Mouse (Mus musculus) CD4-positive, CD25-positive, alpha-beta regulatory T cell, adult 4 months (primary cell): ENCODE data around the gene Trmt11. TPM values are rescaled to one million over a fixed set of nuclear protein-coding genes. Genes with fewer than 3 reads are reported as not detected.
"Not testable (repeated sequence)": the region's sequence is repeated elsewhere in the genome, so short reads cannot be mapped to it uniquely, and the experiment has no call there.

ENCODE experiments used
- ATAC-seq: one replicate; pipeline ENCODE4 v1.8.0; 2017
- polyA plus RNA-seq, 2 experiments: library from polyadenylated mRNA; unstranded; fragments of 100-300 nt; shearing (Covaris generic); gene quantifications; one replicate each; pipeline ENCODE4 v1.2.1; 2017

Gene Trmt11
- polyA plus RNA-seq, 2 experiments from 2014 or later = 34.6 to 47.4 TPM

- ATAC-seq = no peak
Observed at GRCm38 (mm10) chr10:30555686-30556578, 44.6 kb downstream of the Trmt11 start.

- ATAC-seq = no peak
Observed at GRCm38 (mm10) chr10:30552377-30552776, 48.2 kb downstream of the Trmt11 start.

- no peak for ATAC-seq
Observed at GRCm38 (mm10) chr10:30549974-30550373, 50.6 kb downstream of the Trmt11 start.

- ATAC-seq = peak; percentile 85
Observed at GRCm38 (mm10) chr10:30538538-30538815, 62.1 kb downstream of the Trmt11 start.

GRCm38 (mm10) chr10:30537734-30538537 is 62.6 kb downstream of the Trmt11 start:
- peak; percentile 76 for ATAC-seq

- not testable (repeated sequence) for ATAC-seq
Observed at GRCm38 (mm10) chr10:30535930-30536329, 64.6 kb downstream of the Trmt11 start.

GRCm38 (mm10) chr10:30527122-30527521 is 73.4 kb downstream of the Trmt11 start:
- no peak for ATAC-seq

GRCm38 (mm10) chr10:30521727-30522126 is 78.8 kb downstream of the Trmt11 start:
- ATAC-seq = no peak

- no peak for ATAC-seq
Observed at GRCm38 (mm10) chr10:30519143-30519542, 81.4 kb downstream of the Trmt11 start.

GRCm38 (mm10) chr10:30517224-30517623 is 83.3 kb downstream of the Trmt11 start:
- ATAC-seq = peak; percentile 32

GRCm38 (mm10) chr10:30516771-30517170 is 83.8 kb downstream of the Trmt11 start:
- no peak for ATAC-seq

GRCm38 (mm10) chr10:30504736-30505135 is 95.8 kb downstream of the Trmt11 start:
- no peak for ATAC-seq

- no peak for ATAC-seq
Observed at GRCm38 (mm10) chr10:30503168-30503567, 97.4 kb downstream of the Trmt11 start.

GRCm38 (mm10) chr10:30502718-30503117 is 97.8 kb downstream of the Trmt11 start:
- peak; percentile 20 for ATAC-seq

GRCm38 (mm10) chr10:30498223-30498622 is 102.3 kb downstream of the Trmt11 start:
- not testable (repeated sequence) for ATAC-seq

Other genes with a start within 250 kb of the Trmt11 start
- gene Hint3, start 28.9 kb upstream of the Trmt11 start, polyA plus RNA-seq = 10 to 100 TPM; 42.7 to 50.5 TPM
- 100 to 1,000 TPM; 105 to 122 TPM for gene Ncoa7, start 202.6 kb upstream of the Trmt11 start, polyA plus RNA-seq
- gene Hey2, start 242.1 kb upstream of the Trmt11 start, polyA plus RNA-seq = under 1 TPM in 1 of 2 experiments, not detected in 1; 0.15 TPM